Mouse (Mus musculus) E14TG2a.4 (cell line): Measurements from ENCODE around the gene Tnpo2.

Experiments used
- CTCF ChIP-seq: conservative IDR thresholded peaks from 2 replicates; pipeline ENCODE4 v1.5.1; 2014; ENCODE audit warnings: low read length
- POU5F1 ChIP-seq: IDR thresholded peaks from 2 replicates; pipeline ENCODE4 v1.6.1; 2014; ENCODE audit warnings: low read length, borderline replicate concordance

GRCm38 (mm10) chr8:85096850-85097249 lies 60.1 kb downstream of the Tnpo2 start:
- TF ChIP-seq CTCF (no peak), POU5F1 (no peak)
